Mouse (Mus musculus) forebrain, embryonic 13.5 days (tissue): ENCODE data around the gene Dennd1b. TPM values are rescaled to one million over a fixed set of nuclear protein-coding genes. Genes with fewer than 3 reads are reported as not detected.

ENCODE experiments used
- ATAC-seq: fragments of 200-750 bp; cut with Nextera tagmentation; 2 replicates; pipeline ENCODE4 v1.8.0; 2017
- H3K27ac ChIP-seq: fragments of 300-500 bp; sonication (generic); 2 replicates; pipeline ENCODE4 v1.5.1; 2015; ENCODE audit warnings: inconsistent platforms, mild to moderate bottlenecking, moderate library complexity
- H3K27me3 ChIP-seq: fragments of 300-500 bp; sonication (generic); 2 replicates; pipeline ENCODE4 v1.6.1; 2015; ENCODE audit warnings: mild to moderate bottlenecking, inconsistent platforms
- H3K36me3 ChIP-seq: fragments of 300-500 bp; sonication (generic); 2 replicates; pipeline ENCODE4 v1.6.1; 2015; ENCODE audit warnings: mild to moderate bottlenecking, inconsistent platforms; ENCODE audit not compliant: poor library complexity, severe bottlenecking
- H3K4me1 ChIP-seq: fragments of 300-500 bp; sonication (generic); 2 replicates; pipeline ENCODE4 v1.6.1; 2015; ENCODE audit warnings: inconsistent platforms
- H3K4me2 ChIP-seq: fragments of 300-500 bp; sonication (generic); 2 replicates; pipeline ENCODE4 v1.6.1; 2015; ENCODE audit warnings: inconsistent platforms, mild to moderate bottlenecking, moderate library complexity
- H3K4me3 ChIP-seq: fragments of 300-500 bp; sonication (generic); 2 replicates; pipeline ENCODE4 v1.5.1; 2015; ENCODE audit warnings: mild to moderate bottlenecking, inconsistent platforms
- H3K9ac ChIP-seq: fragments of 300-500 bp; sonication (generic); 2 replicates; pipeline ENCODE4 v1.6.1; 2015; ENCODE audit warnings: mild to moderate bottlenecking, inconsistent platforms
- H3K9me3 ChIP-seq: fragments of 300-500 bp; sonication (generic); replicated peaks from 2 replicates; pipeline ENCODE4 v1.6.1; 2016; ENCODE audit warnings: inconsistent platforms
- WGBS: fragments of 180-500 bp; shearing (Covaris S2); methylation state at CpG from one replicate; pipeline ENCODE4 v1.1.7; 2015; 5-methylcytosine and 5-hydroxymethylcytosine counted together
- polyA plus RNA-seq: library from polyadenylated mRNA; unstranded; fragments of >200 nt; fragmentation: Nextera tagmentation; extraction: Ambion mirVana; gene quantifications from 2 replicates; pipeline ENCODE4 v1.2.1, GENCODE M21; 2015

Gene Dennd1b
- polyA plus RNA-seq, 1 experiment from 2014 or later = 10.4 TPM

DNA sequence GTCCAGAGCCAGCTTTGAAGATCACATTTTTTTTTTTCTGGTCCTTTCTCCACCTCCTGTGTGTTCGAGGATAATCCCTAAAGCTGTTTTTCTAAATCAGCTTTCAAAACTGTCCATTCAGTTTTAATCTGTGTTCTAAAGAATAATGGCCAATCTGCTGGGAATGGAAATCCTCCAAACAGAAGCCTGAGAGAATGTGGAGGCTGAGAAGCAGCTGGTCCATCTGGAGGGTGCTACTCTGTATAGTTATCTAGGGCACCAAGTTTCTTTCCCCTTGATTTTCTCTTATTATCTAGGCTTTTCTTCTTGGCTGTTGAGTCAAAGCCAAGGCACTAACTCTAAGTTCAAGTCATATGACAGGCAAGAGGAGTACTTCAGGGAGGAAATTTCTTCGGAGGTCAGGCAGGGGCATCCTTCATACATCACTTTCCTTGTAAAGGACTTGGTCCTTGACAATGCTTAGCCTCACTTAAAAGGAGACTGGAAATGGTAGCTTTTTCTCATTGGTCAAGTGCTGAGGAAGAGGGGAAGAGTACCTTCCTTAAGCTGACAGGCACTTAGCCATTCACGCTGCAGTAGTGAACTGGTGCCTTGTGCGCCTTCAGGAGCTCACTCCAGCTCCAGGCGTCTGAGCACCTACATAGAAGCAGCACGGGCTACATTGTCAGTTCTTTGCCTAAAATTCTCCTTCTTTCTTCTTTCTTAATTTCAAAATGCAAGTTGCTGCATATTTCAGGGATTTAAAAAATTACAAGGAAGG, 32.6 kb downstream of the Dennd1b start:
- Histone ChIP-seq H3K27me3 (no peaks in the 10 kb centered on the region), H3K4me3 (no peak overlapping the region), H3K4me1 (peaks cover 16% of the 10 kb centered on the region), H3K9ac (no peak overlapping the region), H3K9me3 (no peaks in the 10 kb centered on the region), H3K36me3 (no peaks in the 10 kb centered on the region), H3K4me2 (no peak overlapping the region), H3K27ac (no peak overlapping the region)
- ATAC-seq = 0 out of 2 replicates have a peak, but pooled peaks have one; percentile 22
- WGBS = 72% methylated on average over 6 of the region's 6 CpGs

DNA sequence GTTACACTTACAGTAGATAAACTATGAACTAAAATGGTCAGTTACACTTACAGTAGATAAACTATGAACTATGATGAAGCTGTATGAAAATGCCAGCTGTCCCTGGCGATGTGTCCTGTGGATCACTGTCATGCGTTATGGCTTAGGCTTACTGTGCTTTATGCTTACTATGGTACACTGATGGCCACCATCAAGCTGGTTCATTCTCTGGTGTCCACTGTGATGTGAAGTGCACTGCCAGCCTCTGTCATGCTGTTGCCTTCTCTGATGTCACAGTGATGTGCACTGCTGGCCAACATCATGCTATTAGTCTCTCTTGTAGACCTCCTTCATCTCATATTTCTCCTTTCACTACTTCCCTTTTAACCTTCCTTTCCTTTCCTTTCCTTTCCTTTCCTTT, 33.4 kb downstream of the Dennd1b start:
- H3K9me3 ChIP-seq = no peaks in the 10 kb centered on the region
- no peaks in the 10 kb centered on the region for H3K36me3 ChIP-seq
- H3K4me3 ChIP-seq = no peak overlapping the region
- peaks cover 24% of the 10 kb centered on the region for H3K4me1 ChIP-seq
- H3K27ac ChIP-seq = no peak overlapping the region
- whole genome bisulfite sequencing = 96% methylated on average over 2 of the region's 2 CpGs
- H3K9ac ChIP-seq = no peak overlapping the region
- no peak for ATAC-seq
- H3K4me2 ChIP-seq = no peak overlapping the region
- H3K27me3 ChIP-seq = no peaks in the 10 kb centered on the region

DNA sequence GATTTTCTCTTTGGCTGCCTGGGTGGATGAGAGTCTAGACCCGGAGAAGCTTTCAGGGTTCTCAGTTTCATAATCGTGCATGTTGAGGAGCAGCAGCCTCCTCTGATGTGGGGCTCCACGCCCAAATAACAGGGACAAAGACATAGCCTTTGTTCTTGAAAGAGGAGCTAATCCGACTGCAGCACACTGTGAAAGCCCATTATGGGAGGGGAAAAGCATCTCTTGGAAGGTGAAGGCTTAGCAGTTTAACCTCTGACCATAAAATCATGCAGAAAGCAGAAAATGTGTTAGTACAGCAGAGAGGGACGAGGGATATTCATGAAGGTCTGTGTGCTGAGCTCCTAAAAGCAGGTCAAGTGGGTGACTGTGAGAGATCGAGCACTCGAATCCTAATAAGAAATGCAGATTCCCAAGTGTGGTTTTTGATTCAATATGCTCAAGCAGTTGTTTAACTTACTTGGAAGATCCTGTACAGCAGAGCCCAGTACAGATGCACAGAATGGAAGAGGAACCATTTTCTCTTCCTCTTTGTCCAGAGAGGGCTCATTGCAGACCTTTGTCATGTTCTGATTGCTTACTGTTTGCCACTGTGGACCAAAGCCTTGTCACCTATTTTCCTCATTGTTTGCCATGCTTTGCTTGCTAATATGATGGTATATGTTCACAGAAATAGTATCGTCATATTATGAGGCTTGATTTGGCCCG, 37.6 kb downstream of the Dennd1b start:
- no peaks in the 10 kb centered on the region for H3K27me3 ChIP-seq
- H3K27ac ChIP-seq = peak overlapping the region; percentile 69
- 12% methylated on average over 9 of the region's 9 CpGs for WGBS
- no peaks in the 10 kb centered on the region for H3K9me3 ChIP-seq
- no peak overlapping the region for H3K4me3 ChIP-seq
- peak overlapping the region; percentile 43 for H3K4me2 ChIP-seq
- no peaks in the 10 kb centered on the region for H3K36me3 ChIP-seq
- H3K9ac ChIP-seq = peak overlapping the region; percentile 52
- peak; percentile 80 for ATAC-seq
- peaks cover 14% of the 10 kb centered on the region for H3K4me1 ChIP-seq

DNA sequence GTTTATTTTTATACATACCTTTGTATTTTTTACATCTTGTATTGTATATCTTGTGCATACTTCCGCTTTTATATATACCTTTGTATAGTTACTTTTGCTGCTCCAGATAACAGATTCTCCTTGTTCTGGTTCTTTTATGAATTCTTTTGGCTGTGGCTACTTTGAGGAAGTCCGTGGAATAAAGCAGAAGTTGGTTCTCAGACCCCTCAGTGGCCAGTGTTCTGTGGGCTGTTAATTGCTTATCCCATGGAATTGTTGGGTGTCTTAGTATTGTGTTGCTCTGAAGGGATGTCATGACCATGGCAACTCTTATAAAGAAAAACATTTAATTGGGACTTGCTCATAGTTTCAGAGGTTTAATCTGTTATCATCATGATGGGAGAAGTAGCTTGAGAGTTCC, 40.3 kb downstream of the Dennd1b start:
- Histone ChIP-seq H3K27me3 (no peaks in the 10 kb centered on the region), H3K4me3 (no peak overlapping the region), H3K9me3 (no peaks in the 10 kb centered on the region), H3K9ac (no peak overlapping the region), H3K36me3 (no peaks in the 10 kb centered on the region), H3K27ac (no peak overlapping the region), H3K4me1 (peaks cover 14% of the 10 kb centered on the region), H3K4me2 (no peak overlapping the region)
- 65% methylated on average over 2 of the region's 2 CpGs for WGBS
- ATAC-seq = no peak

DNA sequence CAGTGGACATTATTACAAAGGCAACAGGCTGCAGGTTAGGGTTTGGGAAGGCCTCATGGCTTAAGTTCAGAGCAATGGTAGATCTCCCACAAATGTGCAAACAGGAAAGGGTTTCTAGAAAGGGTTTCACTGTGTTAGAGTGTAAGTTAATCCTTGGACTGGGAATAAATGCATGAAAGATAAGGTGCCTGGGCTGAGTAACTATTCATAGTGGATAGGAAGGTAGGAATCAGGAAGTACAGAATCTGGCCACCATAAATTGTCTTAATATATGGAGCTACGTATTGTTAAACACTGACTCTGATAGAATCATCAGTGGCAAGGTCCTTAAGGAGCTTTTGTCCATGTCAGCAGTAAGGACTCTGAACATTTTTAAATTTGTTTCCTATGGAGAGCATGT, 42.8 kb downstream of the Dennd1b start:
- H3K27me3 ChIP-seq = no peaks in the 10 kb centered on the region
- no peaks in the 10 kb centered on the region for H3K36me3 ChIP-seq
- 80% methylated on average over 1 of the region's 1 CpGs for WGBS
- H3K27ac ChIP-seq = no peak overlapping the region
- no peaks in the 10 kb centered on the region for H3K9me3 ChIP-seq
- H3K4me3 ChIP-seq = no peak overlapping the region
- H3K4me1 ChIP-seq = peaks cover 6% of the 10 kb centered on the region
- ATAC-seq = no peak
- H3K4me2 ChIP-seq = no peak overlapping the region
- no peak overlapping the region for H3K9ac ChIP-seq

DNA sequence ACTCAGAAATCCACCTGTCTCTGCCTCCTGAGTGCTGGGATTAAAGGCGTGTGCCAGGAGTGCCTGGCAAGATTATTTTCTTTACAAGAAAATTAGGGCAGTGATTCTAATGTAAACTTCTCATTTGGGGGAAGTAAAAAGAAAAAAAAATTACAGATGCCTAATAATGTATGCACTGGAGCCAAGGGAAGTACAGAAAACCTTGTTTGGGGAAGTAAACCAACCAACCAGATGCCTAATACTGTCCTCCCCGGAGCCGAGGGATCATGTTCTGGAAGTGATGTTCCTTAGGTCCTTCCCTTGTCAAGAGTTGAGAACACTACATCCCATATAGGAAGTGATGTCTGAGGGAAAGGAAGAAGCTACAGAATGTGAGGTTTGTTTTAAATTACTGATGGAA, 44.2 kb downstream of the Dennd1b start:
- H3K27me3 ChIP-seq = no peaks in the 10 kb centered on the region
- H3K4me2 ChIP-seq = no peak overlapping the region
- WGBS = 91% methylated on average over 3 of the region's 3 CpGs
- ATAC-seq = no peak
- no peaks in the 10 kb centered on the region for H3K4me1 ChIP-seq
- H3K36me3 ChIP-seq = no peaks in the 10 kb centered on the region
- H3K27ac ChIP-seq = no peak overlapping the region
- no peaks in the 10 kb centered on the region for H3K9me3 ChIP-seq
- no peak overlapping the region for H3K9ac ChIP-seq
- no peak overlapping the region for H3K4me3 ChIP-seq

DNA sequence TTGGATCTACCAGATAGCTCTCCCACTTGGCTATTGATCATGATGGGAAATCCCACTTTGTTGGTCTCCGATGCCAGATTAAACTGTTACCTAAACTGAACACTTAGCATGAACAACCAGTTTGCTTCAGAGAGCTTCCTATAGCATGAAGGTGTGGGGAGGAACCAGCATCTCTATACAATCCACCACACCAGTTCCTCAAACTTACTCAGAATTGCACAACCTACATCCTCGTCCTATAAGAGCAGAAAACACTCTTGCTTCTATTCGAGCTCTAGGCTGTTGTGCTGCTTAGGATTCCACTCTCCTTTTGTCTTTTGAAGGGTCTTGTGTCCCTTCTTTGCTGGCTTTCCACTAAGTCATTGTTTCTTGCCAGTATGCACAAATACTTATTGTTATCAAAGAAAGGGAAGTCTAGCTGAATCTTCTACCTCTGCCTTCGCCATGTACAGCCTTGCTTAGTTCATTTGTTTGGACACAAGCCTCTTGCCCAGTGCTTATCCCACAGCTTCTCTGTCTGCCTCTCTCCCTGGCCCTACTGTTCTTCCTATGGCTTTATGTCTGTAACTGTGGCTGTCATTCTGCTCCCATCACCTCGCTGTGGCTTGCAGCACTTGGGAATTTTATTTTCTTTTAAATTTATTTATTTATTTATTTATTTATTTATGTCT, 52.0 kb downstream of the Dennd1b start:
- no peak overlapping the region for H3K9ac ChIP-seq
- WGBS = 53% methylated on average over 5 of the region's 5 CpGs
- H3K27me3 ChIP-seq = no peaks in the 10 kb centered on the region
- H3K4me2 ChIP-seq = no peak overlapping the region
- no peaks in the 10 kb centered on the region for H3K4me1 ChIP-seq
- no peak overlapping the region for H3K27ac ChIP-seq
- no peaks in the 10 kb centered on the region for H3K36me3 ChIP-seq
- ATAC-seq = no peak
- no peaks in the 10 kb centered on the region for H3K9me3 ChIP-seq
- no peak overlapping the region for H3K4me3 ChIP-seq

DNA sequence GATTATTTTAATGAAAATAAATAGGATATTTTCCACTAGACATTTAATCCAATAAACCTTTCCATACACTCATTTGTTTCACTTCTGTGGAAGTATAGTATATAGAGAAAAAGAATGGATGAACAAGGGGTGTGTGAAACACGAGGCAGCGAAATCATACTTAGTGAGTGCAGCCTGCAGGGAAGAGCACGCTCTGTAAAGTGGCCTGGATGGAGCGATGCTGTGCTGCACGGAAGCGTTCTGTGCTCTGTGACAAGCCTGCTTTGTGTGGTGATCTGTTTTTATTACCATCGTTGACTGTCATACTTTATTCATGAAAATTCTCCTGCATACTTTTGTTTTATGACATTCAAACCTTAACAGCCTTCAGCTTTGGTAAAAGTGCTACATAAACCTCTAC, 58.1 kb downstream of the Dennd1b start:
- Histone ChIP-seq H3K4me2 (no peak overlapping the region), H3K36me3 (no peaks in the 10 kb centered on the region), H3K27ac (no peak overlapping the region), H3K4me3 (no peak overlapping the region), H3K9me3 (no peaks in the 10 kb centered on the region), H3K27me3 (no peaks in the 10 kb centered on the region), H3K9ac (no peak overlapping the region), H3K4me1 (peaks cover 8% of the 10 kb centered on the region)
- 52% methylated on average over 7 of the region's 7 CpGs for WGBS
- peak; percentile 66; the same call in 1 of the 2 replicates for ATAC-seq

DNA sequence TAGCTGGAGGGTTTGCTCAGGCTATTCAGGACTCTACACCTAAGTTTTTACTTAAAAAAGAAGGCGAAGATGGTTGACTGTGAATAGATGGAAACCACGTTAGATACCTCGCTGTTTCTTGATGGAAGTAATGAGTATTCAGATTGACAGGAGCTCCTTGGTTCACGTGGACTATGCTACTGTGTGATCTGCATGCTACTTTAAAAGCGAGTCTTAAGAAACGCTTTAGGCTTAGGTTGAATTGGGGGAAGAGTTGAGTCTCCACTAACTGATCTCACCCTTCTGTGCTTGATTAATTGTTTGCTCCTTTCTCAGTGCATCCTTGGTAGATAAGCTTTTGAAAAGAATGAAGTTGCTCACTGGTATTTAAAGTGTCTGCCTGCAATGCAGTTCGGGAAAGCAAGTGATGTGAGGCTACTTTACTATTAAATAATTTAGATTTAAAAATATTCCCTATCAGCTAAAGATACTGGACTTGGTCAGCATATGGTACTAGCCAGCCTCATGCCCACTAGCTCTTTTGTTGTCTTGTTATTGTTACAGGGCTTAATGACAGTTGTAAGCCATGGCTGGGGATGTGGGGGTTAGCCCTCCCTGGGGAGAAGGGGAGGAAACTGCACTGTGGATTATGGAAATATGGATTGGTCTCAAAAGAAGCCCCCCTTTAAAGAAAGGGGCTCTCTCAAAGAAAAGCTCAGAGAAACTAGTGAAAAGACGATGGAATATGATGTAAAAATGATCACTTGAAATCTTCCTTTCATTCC, 62.8 kb downstream of the Dennd1b start:
- no peaks in the 10 kb centered on the region for H3K27me3 ChIP-seq
- ATAC-seq = peak; percentile 36; the same call in 1 of the 2 replicates
- H3K9me3 ChIP-seq = no peaks in the 10 kb centered on the region
- peaks cover 9% of the 10 kb centered on the region for H3K4me1 ChIP-seq
- H3K27ac ChIP-seq = 0 out of 2 replicates have a peak overlapping the region, but pooled peaks have one; percentile 6
- 29% methylated on average over 8 of the region's 8 CpGs for WGBS
- H3K36me3 ChIP-seq = no peaks in the 10 kb centered on the region
- H3K4me3 ChIP-seq = no peak overlapping the region
- H3K9ac ChIP-seq = no peak overlapping the region
- H3K4me2 ChIP-seq = no peak overlapping the region

DNA sequence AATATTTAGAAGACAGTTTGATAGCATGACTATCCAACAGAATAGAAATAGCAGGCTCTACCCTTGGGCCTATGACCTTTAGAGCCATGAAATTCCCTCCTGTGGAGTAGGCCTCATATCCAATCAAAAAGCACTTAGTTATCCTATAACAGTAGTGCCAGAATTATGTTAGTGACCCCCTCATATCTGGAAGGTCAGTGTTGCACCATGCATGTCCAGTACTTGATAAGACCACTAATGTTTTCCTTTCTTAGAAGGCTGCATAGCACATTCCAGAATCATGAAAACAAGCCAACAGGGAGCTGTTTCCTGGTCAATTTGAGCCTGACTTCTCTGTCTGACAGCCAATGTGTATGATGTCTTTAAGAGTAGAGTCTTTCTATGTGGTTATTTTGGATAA, 66.3 kb downstream of the Dennd1b start:
- no peak for ATAC-seq
- H3K9ac ChIP-seq = no peak overlapping the region

DNA sequence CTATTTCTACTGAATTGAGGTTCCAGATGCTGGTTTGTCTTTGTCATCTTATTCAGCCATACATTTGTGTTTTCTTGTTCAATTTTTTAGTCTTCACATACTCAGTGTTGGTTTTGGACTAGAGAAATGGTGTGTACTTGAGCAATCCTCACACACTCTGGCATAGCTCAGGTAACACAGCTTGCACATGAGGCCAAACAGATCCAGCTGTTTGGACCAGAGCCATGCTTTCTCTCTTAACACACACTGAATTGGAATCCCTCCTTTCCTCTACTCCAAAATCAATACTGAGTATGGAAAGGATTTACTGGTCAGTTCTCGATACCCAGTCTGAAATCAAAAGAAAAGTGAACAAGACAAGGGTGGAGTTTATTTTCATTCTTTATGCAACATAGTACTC, 69.2 kb downstream of the Dennd1b start:
- Histone ChIP-seq H3K9ac (no peak overlapping the region), H3K4me2 (no peak overlapping the region), H3K9me3 (no peaks in the 10 kb centered on the region), H3K36me3 (no peaks in the 10 kb centered on the region), H3K27me3 (no peaks in the 10 kb centered on the region), H3K27ac (no peak overlapping the region), H3K4me3 (no peak overlapping the region), H3K4me1 (no peaks in the 10 kb centered on the region)
- no peak for ATAC-seq
- 94% methylated on average over 1 of the region's 1 CpGs for WGBS

More for the DNA sequence above, 66.3 kb downstream of the Dennd1b start:
- H3K9me3 ChIP-seq = no peaks in the 10 kb centered on the region
- H3K27ac ChIP-seq = no peak overlapping the region
- H3K4me3 ChIP-seq = no peak overlapping the region
- H3K36me3 ChIP-seq = no peaks in the 10 kb centered on the region
- H3K27me3 ChIP-seq = no peaks in the 10 kb centered on the region
- H3K4me2 ChIP-seq = no peak overlapping the region
- H3K4me1 ChIP-seq = peaks cover 9% of the 10 kb centered on the region

DNA sequence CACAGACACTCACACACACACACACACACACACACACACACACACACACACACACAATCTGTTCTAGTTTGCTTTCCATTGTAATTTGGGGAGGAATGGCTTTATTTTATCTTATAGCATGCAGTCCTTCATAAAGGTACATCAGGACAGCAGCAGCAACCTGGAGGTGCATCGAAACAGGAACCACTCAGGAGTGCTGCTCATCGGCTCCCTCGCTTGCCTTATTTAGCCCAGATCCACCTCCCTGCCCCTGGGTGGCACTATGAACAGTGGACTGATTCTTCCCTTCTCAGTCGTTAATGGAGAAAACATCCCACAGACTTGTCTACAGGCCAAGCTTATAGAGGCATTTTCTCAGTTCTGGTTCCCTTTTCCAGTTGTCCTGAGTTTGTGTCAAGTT, 71.9 kb downstream of the Dennd1b start:
- H3K36me3 ChIP-seq = no peaks in the 10 kb centered on the region
- WGBS = 66% methylated on average over 4 of the region's 4 CpGs
- no peaks in the 10 kb centered on the region for H3K27me3 ChIP-seq
- no peak overlapping the region for H3K4me2 ChIP-seq
- H3K9me3 ChIP-seq = no peaks in the 10 kb centered on the region
- no peak overlapping the region for H3K4me3 ChIP-seq
- H3K4me1 ChIP-seq = peaks cover 8% of the 10 kb centered on the region
- no peak for ATAC-seq
- H3K27ac ChIP-seq = no peak overlapping the region
- H3K9ac ChIP-seq = no peak overlapping the region
